Mouse (Mus musculus) E14TG2a.4 (cell line): ENCODE measurements around the gene Lrrtm4.

ENCODE experiments used
- NANOG ChIP-seq: IDR thresholded peaks from 2 replicates; pipeline ENCODE4 v1.6.1; 2014; ENCODE audit warnings: borderline replicate concordance, low read length, mixed read lengths
- POU5F1 ChIP-seq: IDR thresholded peaks from 2 replicates; pipeline ENCODE4 v1.6.1; 2014; ENCODE audit warnings: low read length, borderline replicate concordance

GRCm38 (mm10) chr6:80264584-80264983, 245.9 kb downstream of the Lrrtm4 start:
- no peak for TF ChIP-seq NANOG
- no peak for TF ChIP-seq POU5F1
